Mouse (Mus musculus): ENCODE results near the gene Isg20l2. TPM values are rescaled to one million over a fixed set of nuclear protein-coding genes. Genes with fewer than 3 reads are reported as not detected.

Gene Isg20l2
- total RNA-seq, 2 experiments from 2014 or later = 10.7 to 15.0 TPM

DNA sequence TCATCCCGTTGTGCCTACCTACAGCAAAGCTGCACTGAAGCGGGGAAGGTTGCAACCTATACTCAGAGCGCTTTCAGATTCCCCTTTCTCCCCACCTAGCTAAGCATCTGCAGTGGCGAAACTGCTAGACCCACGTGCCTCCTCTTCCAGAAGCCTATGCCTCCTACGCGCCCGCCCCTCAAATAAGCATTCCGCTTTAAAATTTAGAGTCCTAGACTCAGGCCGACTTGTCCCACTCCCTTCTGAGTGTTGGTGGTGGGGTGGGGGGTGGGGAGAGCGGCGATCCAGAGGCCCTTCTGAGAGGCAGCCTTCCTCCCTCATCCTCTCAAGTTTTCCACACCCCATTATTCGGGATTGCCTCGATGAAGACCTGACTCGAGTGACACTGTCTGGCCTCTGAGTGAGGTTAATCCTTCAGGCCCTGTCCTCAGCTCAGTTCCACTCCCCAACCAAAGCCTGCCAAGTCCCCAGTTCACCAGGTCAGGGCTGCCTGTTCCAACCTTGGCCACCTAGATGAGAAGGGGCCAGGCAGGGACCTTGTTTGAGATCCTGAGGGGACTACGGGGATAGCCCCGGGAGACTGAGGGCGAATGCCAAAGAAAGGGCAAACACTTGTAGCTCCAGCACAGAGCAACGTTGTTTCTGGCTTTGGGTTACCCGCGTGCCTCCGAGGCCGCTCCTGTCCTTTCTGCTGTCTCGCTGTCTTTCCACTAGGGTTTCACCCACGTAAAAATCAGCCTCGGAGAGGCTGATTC lies 17.1 kb downstream of the Isg20l2 start:
- peak; percentile 11 for DNase-seq

DNA sequence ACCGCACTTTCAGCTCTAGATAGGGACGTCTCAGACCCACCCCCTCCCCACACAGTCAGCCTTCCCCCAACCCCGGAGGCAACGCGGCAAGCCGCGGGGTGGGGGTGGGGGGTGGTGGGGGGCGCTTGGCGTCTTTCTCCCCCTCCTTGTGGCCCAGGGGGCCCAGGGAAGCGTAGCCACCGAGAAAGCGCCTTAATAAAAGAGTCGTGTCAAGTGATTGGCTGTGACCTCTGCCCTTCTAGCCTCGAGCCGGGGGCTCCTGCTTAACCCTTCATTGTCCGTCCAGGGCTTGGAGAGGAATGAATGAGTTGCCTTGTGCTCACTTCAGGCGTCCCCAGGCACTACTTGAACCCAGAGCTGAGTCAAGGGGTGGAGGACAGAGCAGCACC lies 17.7 kb downstream of the Isg20l2 start:
- no peak for DNase-seq

DNA sequence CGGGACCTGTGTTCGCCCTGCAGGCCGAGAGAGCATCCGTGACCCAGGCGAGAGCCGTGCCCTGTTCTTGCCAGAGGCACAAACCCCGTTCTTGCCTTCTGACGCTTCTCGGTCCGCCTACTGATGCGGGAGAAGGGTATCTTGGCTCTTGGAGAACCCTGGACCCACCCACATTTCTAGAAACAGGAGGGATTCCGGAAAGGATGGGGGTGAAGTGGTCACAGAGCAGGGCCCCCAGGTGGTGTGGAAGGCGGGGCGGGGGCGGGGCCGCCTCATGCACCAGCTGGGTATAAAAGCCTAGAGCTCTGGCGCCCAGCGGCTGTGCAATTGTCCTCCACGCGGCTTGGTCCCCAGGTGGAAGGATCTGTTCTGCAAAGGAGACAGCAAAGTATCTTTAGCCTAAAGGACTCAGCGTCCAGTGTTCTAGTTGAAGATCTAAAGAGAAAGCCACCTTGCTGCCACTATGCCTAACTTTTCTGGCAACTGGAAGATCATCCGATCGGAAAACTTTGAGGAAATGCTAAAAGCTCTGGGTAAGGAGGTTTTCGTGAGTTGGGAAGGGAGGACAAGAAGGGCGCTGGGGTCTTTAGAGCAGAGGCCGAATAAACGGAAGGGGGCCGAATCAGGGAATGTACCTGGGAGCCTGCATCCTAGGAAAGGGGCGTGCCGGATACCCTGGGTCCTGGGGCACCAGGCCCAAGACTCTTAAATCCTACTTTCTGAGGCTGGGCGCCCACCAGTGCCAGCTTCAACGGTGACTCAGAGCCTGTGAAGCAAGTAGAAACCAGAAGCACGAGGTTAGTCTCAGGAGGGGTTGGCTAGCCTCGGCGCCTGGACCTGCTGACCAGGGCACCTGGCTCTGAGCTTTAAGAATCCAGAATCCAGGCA lies 18.5 kb downstream of the Isg20l2 start, which contains the start of gene Crabp2:
Gene Crabp2 (plus strand): TSS at position 289 of the 888 bp plus-strand sequence.
- peak; percentile 10 for DNase-seq

DNA sequence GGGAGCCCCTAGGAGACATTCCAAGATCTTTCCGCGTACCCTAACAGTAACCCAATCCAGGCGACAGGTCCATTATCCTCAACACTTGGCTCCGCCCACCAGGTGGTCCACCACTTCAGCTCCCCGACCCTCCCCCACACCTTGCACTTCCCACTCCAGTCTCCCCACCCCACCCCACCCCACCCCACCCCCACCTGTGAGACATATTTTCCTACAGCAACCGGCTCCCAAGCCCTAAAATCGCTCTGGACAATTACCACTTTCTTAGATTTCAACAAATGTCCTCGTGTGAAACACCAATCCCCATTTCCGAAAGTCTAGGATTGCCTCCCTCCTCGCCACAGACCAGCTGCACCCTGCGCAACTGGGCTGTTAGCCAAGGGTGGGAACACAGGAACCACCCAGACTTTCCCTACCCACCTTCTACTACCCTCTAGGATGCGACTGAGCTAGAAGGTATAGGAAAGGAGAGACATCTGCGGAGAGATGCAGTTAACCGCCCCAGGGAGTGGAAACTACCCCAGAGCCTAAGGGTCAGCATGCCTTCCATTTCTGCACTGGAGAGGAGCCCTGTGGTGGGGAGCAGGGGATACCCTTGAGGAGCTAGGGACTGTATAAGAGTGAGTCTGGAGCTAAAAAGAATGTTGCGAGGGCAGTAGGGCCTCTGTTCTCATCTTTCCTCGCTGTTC lies 19.3 kb downstream of the Isg20l2 start:
- DNase-seq = no peak

DNA sequence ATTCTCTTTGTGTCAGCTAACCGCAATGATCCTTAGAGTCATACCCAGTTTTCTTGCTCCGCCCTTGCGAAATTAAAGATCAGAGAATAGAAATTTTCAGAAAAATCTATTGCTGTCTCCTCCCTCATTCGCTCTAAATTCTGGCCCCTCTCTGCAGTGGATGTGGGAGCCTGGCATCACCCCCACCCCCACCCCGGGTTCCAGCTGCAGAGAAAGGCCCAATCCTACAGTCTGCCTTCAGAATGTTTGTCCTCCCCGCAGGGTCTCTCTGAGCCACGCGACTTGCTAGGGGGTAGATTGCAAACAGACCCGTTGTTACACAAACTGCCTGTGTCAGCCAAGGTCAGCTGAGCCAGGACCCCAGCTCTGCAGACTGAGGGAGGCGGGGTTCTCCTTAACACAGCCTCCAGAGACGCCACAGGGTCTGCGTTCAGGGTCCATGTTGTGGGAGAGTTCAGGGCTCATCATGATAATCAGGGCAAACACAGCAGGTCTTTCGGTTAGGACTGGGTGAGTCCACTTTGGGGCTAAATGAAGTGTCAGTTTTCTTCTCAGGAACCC lies 19.9 kb downstream of the Isg20l2 start:
- no peak for DNase-seq

DNA sequence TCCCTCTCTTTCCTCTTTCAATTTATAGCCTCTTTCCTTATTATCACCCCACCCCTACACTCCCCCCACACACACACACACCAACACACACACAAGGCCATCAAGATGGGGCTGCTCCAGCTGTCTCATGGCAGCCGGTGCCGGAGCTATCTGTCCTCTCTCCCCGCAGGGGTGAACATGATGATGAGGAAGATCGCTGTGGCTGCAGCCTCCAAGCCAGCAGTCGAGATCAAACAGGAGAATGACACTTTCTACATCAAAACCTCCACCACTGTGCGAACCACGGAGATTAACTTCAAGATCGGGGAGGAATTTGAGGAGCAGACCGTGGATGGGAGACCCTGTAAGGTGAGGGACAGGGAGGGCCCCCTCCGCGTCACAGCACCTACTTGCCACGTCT lies 21.8 kb downstream of the Isg20l2 start:
- no peak for DNase-seq

DNA sequence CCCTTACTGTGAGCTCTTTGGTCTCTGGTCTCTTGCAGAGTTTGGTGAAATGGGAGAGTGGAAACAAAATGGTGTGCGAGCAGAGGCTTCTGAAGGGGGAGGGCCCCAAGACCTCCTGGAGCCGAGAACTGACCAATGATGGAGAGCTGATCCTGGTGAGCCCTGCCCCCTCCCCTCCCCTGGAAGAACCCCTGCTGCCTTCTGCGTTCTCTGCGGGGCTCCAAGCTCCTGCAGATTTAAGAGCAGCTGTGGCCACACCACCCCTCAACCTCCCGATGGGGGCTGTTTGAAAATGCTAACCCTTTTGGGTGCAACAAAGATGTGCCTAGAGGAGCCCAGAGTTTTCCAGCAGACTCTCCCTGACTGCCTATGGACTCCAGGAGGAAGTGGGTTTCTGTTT lies 22.3 kb downstream of the Isg20l2 start:
- DNase-seq = peak; percentile 15

DNA sequence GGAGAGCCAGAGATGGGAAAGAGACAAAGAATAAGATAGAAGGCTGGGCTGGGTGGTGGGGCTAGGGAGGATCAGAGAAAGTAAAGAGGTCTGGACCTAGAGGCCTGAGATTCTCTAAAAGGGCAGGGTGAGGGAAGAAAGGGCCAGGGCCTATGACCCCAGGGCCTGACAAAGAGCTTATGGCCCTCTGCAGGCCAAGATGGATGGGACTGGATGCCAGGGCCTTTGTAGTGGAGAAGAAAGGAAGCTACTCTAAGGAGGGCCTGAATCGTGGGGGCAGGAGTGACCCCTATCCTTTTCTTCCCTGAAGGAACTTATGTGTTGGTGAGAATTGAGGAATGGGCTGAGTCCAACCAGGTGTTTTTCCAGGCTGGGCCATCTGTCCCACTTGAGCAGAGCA lies 27.9 kb downstream of the Isg20l2 start:
- DNase-seq = no peak

DNA sequence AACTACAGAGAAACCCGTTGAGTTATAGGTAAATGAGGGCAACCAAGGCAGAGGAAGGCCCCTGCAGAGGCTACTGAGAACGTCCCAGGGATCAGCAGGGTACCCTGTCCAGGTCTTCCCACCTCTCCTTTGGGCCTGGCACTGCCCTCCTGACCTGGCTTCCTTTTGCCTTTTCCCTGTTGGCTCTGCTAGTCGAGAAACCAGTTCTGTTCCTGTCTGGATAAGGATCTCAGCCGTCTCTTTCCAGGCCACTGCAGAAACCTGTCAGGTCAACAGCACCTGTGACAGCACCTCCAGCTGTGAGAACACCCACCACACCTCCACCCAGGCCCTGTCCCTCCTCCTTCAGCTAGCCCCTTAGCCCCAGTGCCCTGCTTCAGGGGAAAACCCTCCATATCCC lies 28.4 kb downstream of the Isg20l2 start:
- no peak for DNase-seq

DNA sequence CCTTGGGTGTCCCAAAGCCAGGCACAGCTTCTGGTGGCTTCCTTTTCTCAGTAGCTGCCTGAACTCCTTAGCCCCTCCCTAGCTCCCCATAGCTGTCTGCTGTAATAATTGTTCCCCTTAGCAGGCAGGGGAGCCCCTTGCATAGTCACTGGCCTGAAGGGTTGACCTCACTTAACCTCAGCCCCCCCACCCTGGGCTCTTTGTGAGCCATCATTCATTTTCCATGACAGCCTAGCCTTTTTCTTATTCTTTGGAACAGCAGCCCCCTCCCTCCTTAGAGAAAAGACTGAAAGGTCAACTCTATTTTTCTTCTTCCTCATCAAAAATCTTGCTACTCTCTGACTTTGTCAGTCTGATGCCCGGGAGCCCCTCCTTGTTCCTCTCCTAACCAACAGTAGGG lies 28.9 kb downstream of the Isg20l2 start:
- DNase-seq = no peak

DNA sequence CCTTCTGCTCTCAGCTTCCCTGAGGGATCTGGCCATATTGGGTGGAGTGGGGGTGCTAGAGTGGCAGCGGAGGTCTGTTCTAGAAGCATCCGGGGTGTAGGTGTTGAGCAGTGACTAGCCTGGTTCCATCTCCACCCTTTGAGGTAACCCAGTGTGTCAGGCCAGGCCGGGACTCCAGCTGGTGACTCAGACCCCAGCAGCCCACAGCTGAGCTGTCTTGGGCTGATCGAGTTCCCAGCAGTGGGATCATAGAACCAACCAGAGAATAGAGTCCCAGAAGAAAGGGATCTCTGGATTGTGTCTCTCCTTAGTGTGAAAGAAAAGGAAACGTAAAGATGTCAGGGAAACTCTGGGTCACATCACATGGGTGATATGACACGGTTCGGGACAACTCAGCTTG lies 29.3 kb downstream of the Isg20l2 start:
- DNase-seq = no peak

DNA sequence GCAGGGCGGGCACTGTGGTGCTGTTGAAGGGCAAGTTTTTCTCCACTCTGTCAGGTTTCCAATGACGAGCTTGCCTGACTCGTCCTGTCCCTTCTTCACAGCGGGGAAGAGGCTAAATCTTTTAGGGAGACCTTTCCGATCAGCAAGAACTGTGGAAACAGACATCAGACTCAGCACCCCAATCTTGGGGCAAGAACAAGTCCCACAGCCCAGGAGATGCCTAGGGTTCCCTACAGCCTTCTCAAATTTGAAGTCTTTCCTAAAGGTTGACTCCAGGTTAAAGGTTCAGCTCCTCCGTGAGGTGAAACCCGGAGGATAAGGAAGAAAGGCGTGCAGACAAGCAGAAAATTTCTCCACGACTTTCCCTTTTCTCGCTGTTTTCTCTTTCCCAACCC lies 30.1 kb downstream of the Isg20l2 start:
- DNase-seq = no peak

DNA sequence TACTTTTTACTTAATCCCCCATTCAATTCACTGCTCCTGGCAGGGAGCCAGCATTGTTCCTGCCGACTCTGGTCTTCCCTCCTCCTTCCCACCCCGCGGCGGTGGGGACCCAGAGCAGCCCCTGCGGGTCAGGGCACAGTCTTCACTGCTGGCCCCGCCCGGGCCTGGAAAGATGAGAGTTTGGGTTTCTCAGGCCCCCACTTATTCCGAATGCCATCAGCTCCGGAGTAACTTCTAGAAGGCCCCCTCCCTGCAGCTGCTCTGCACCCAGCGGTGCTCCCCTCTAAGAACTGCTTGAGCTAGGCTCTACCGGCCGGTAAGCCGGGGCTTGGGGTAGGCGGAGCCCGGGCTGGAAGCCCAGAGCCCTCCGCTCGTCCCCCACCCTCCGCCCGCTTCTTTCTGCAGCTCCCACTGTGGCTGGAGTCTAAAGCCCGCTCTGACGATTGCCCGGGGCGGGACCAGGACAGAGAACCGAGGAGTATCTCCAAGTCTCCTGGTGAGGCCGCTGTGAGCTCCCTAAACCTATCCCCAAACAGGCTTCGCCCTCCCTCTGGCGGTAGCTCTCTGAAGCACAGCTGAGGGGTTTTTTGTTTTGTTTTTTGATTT lies 30.6 kb downstream of the Isg20l2 start:
- DNase-seq = peak; percentile 87

DNA sequence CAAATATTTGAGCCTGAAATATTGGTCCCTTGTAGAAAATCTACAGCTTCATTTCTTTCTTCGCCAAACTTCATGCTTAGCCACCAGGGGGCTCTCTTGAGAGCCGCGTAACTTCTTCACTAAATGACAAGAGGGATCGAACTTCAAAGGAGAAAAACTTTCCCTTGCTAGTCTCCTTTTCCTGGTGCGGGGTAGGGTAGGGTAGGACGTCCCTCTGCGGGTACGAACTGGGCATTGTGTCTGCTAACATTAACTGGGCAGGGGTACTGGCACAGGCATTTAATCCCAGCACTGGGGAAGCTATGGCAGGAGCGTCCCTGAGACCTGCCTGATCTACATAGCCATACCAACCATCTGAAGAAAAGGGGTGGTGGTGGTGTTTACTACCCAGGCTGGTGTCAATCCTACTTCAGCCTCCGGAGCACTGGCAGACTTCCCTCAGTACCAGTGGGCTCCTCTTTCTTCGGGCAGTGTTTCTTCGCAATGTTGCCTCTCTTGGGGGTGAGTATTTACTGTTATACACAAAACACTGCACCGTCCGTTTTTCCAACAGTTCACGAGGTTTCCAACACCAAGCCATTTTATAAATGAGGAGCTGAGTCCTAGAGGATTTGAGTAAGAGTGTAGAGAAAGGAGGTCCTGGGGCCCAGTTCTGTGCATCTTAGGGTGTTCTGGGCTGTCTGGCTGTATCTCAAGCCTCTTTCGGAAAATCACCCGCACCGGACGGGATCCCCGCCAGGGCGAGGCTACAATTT lies 40.2 kb downstream of the Isg20l2 start:
- DNase-seq = peak; percentile 62

DNA sequence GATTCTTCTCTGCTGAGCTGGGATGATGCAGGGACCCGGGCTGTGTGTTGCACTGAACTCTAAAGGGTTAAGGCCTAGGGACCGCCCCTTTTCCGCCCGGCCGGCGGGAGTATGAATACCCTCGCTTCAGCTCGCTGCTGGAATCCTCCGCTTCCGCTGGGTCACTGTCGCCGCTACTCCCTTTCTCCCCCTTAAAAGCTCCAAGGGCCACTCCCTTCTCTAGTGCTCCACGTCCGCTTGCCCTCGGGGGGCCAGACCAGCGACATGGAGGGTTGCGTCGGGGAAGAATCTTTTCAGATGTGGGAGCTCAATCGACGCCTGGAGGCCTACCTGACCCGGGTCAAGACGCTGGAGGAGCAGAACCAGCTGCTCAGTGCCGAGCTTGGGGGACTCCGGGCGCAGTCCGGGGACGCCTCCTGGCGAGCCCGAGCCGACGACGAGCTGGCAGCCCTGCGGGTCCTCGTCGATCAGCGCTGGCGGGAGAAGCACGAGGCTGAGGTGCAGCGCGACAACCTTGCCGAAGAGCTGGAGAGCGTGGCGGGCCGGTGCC lies 40.9 kb downstream of the Isg20l2 start, which contains the start of gene Nes:
Gene Nes (plus strand): TSS at position 140 of the 550 bp plus-strand sequence.
- peak; percentile 69 for DNase-seq

DNA sequence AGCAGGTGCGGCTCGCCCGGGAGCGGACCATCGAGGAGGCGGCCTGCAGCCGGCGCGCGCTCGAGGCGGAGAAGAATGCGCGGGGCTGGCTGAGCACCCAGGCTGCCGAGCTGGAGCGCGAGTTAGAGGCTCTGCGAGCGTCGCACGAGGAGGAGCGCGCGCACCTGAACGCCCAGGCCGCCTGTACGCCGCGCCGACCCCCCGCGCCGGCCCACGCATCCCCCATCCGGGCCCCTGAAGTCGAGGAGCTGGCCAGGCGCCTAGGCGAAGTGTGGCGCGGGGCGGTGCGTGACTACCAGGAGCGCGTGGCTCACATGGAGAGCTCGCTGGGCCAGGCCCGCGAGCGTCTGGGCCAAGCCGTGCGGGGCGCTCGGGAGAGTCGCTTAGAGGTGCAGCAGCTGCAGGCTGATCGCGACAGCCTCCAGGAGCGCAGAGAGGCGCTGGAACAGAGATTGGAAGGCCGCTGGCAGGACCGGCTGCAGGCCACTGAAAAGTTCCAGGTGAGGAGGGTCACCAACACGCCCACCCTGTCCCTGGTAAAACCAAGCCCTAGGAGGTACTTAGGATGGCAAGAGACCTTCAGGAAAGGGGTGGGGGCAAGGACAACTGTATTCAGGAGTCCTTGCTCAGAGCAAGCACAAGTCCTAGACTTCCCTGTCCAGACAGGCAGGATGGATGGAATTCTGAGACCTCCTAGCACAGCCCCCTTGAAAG lies 41.5 kb downstream of the Isg20l2 start:
- DNase-seq = no peak

DNA sequence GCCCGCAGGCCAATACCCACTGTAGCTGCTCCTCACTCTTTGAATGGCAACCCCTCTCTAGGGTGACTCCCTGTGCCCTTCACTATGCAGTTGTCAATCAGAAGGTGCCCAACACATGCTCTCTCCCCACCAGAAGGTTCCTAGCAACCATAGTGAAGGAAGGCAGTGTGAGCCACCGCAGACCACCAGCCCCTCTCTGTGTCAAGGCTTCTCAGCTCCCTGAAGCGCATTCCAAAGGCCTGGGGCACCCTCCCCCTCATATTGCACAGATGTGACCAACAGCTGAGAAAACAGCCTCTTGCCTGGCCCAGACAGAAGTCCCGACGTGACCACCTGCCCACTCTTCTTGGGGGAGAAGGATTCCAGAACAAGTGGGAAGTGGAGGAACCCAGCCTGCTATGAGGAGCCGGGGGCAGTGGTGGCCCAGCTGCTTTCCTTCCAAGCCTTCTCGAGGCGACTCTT lies 42.1 kb downstream of the Isg20l2 start:
- DNase-seq = no peak

DNA sequence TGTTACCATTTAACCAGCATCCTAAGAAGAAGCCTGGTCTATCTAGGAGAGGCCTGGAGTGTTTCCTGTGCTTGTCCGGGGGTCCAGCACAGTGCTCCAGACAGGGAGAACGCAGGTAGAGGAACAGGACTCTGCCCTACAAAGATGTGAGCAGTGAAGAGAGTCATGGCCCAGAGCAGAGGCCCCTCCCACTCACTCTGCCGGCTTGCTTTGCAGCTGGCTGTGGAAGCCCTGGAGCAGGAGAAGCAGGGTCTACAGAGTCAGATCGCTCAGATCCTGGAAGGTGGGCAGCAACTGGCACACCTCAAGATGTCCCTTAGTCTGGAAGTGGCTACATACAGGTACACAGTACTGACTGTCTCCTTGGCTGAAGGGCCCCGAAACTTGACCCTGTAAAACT lies 42.7 kb downstream of the Isg20l2 start:
- no peak for DNase-seq

DNA sequence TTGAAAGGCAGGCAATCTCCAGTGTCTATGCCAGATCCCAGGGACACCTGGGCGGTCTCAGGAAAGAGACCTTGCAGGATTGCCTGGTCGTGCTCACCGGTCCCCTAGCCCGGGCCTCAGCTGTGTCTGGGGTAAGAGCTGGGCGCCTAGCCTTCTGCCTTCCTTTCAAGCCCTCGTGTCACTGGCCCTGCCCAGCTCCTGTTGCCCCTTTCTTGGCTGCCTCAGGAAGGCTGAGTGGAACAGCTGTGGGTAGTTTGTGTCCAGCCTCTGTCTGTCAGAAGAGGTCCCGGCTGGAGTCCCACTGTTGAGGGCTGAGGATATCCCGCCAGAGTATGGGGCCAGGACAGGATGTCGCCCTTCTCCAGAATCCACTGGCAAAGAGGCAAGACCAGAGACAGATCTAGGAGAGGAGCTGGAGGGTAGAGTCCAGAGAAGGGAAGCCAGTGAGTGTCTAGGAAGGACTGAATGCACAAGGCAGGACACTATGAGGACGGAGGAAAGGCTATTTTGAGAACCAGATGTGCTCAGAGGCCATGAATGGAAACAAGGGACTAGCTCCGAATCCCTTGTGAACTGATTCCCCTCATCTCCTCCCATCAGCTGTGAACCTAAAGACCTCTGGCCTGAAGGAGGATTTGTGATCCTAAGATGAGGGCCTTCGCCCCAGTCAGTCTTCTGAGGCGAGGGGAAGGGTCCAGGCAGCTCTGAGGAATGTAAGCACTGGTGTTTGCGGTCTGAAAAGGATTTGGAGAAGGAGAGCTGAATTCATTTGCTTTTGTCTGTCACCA lies 43.7 kb downstream of the Isg20l2 start:
- DNase-seq = no peak
